Mouse (Mus musculus) embryonic fibroblast, embryonic 13.5 days (primary cell): ENCODE measurements around the gene Slc16a10. TPM values are rescaled to one million over a fixed set of nuclear protein-coding genes. Genes with fewer than 3 reads are reported as not detected.

Experiments
- H3K27ac ChIP-seq: 2 replicates; pipeline ENCODE4 v1.5.1; 2012; ENCODE audit warnings: low read length, control low read depth, inconsistent platforms; ENCODE audit not compliant: insufficient read depth
- H3K4me1 ChIP-seq: 2 replicates; pipeline ENCODE4 v1.6.1; 2011; ENCODE audit warnings: low read length; ENCODE audit not compliant: control insufficient read depth, insufficient read depth
- H3K4me3 ChIP-seq: 2 replicates; pipeline ENCODE4 v1.5.1; 2011; ENCODE audit warnings: mild to moderate bottlenecking, control low read depth, low read length; ENCODE audit not compliant: insufficient read depth
- CTCF ChIP-seq: IDR thresholded peaks from 2 replicates; pipeline ENCODE4 v1.5.1; 2011; ENCODE audit warnings: mild to moderate bottlenecking, control low read depth, low read length, moderate library complexity, borderline replicate concordance; ENCODE audit not compliant: insufficient read depth
- POLR2A ChIP-seq: IDR thresholded peaks from 2 replicates; pipeline ENCODE4 v1.6.1; 2011; ENCODE audit warnings: low read depth, mild to moderate bottlenecking, control low read depth, low read length, moderate library complexity
- polyA plus RNA-seq: library from polyadenylated mRNA; stranded (reverse); fragments of >200 nt; gene quantifications from 2 replicates; pipeline ENCODE4 v1.2.4, GENCODE M21; 2011; ENCODE audit warnings: low read depth; ENCODE audit not compliant: missing spikeins, insufficient read length

Gene Slc16a10
- polyA plus RNA-seq, 1 experiment, result 1.8 TPM

DNA sequence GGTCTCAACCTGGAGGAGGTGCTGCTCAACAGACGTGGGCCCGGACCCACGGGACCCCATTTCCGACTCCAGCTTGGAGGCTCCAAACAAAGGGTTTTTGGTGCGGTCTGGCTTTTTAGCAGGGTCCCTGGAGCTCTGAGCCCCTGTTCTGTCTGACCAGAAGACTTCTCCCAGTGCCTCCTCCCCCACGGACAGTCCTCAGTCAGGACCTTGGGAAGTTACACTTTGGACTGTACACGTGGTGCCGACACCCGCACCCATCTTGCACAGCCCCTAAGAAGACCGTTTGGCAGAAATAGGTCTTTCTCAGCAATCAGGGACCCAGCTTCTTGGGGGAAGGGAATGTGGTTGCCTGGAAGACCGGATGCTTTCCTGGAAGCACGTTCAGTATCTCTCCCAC, 155.6 kb downstream of the Slc16a10 start, which contains the start of gene Mfsd4b5:
TSS of gene Mfsd4b5 (minus strand) at position 181 of the 400 bp plus-strand sequence.
- H3K4me3 ChIP-seq, result no peak within 1 kb of the TSS
- no peak for TF ChIP-seq POLR2A
- TF ChIP-seq CTCF, result no peak
- no peaks in the 10 kb centered on the region for H3K4me1 ChIP-seq
- H3K27ac ChIP-seq, result no peak within 1 kb of the TSS

Other genes with a start within 250 kb of the Slc16a10 start
- gene Mfsd4b4, start 243.0 kb downstream of the Slc16a10 start, polyA plus RNA-seq, result 5.6 and 7.2 TPM in 2 replicates
- gene Mfsd4b2, start 215.3 kb downstream of the Slc16a10 start, polyA plus RNA-seq, result not detected in 2 replicates
- 0.56 and 1.3 TPM in 2 replicates for gene Mfsd4b3, start 182.1 kb downstream of the Slc16a10 start, polyA plus RNA-seq
- not detected in 2 replicates for gene Mfsd4b5, start 155.6 kb downstream of the Slc16a10 start, polyA plus RNA-seq
- 0.19 TPM in 1 of 2 replicates, not detected in the other for gene Mfsd4b1, start 117.0 kb downstream of the Slc16a10 start, polyA plus RNA-seq
- gene Rpf2, start 104.8 kb upstream of the Slc16a10 start, polyA plus RNA-seq, result 35.8 and 37.5 TPM in 2 replicates
- gene Gtf3c6, start 115.8 kb upstream of the Slc16a10 start, polyA plus RNA-seq, result 49.9 and 55.6 TPM in 2 replicates
- 74.7 and 77.9 TPM in 2 replicates for gene Amd1, start 159.9 kb upstream of the Slc16a10 start, polyA plus RNA-seq
- 12.0 and 18.8 TPM in 2 replicates for gene Cdk19, start 197.3 kb upstream of the Slc16a10 start, polyA plus RNA-seq